Mouse (Mus musculus) testis, adult 2 months (tissue): ENCODE results near the gene Casp6. TPM values are rescaled to one million over a fixed set of nuclear protein-coding genes. Genes with fewer than 3 reads are reported as not detected.

Source experiments
- H3K27ac ChIP-seq: fragments of 200-500 bp; 2 replicates; pipeline ENCODE4 v1.5.1; 2012; ENCODE audit warnings: low read depth, low read length; ENCODE audit not compliant: control insufficient read depth, insufficient read depth
- H3K27me3 ChIP-seq: fragments of 200-500 bp; 2 replicates; pipeline ENCODE4 v1.6.1; 2012; ENCODE audit warnings: mild to moderate bottlenecking, low read length, moderate library complexity; ENCODE audit not compliant: control insufficient read depth, insufficient read depth
- H3K36me3 ChIP-seq: fragments of 200-500 bp; 2 replicates; pipeline ENCODE4 v1.6.1; 2012; ENCODE audit warnings: mild to moderate bottlenecking, low read length; ENCODE audit not compliant: control insufficient read depth, insufficient read depth
- H3K4me1 ChIP-seq: fragments of 200-500 bp; 2 replicates; pipeline ENCODE4 v1.6.1; 2012; ENCODE audit warnings: low read length; ENCODE audit not compliant: control insufficient read depth, insufficient read depth
- H3K4me3 ChIP-seq: fragments of 200-500 bp; 2 replicates; pipeline ENCODE4 v1.5.1; 2012; ENCODE audit warnings: low read depth, mild to moderate bottlenecking, low read length, moderate library complexity, mixed read lengths; ENCODE audit not compliant: control insufficient read depth
- CTCF ChIP-seq: fragments of 200-500 bp; IDR thresholded peaks from 2 replicates; pipeline ENCODE4 v1.5.1; 2012; ENCODE audit warnings: low read depth, mild to moderate bottlenecking, inconsistent platforms, low read length, moderate library complexity; ENCODE audit not compliant: control insufficient read depth, insufficient read depth, insufficient replicate concordance
- POLR2A ChIP-seq: fragments of 200-500 bp; IDR thresholded peaks from 2 replicates; pipeline ENCODE4 v1.6.1; 2012; ENCODE audit warnings: low read depth, mild to moderate bottlenecking, inconsistent platforms, low read length, moderate library complexity; ENCODE audit not compliant: control insufficient read depth
- polyA plus RNA-seq: library from polyadenylated mRNA; depleted of rRNA; stranded (reverse); fragments of >200 nt; gene quantifications from 2 replicates; pipeline ENCODE4 v1.2.3, GENCODE M21; 2012

Gene Casp6
- polyA plus RNA-seq, 1 experiment, result 17.9 TPM

GRCm38 (mm10) chr3:129880925-129881593 is 20.2 kb upstream of the Casp6 start:
- Histone ChIP-seq H3K27me3 (no peaks in the 10 kb centered on the region), H3K36me3 (no peaks in the 10 kb centered on the region), H3K27ac (no peak overlapping the region), H3K4me1 (peaks cover 6% of the 10 kb centered on the region), H3K4me3 (no peak overlapping the region)
- TF ChIP-seq CTCF (no peak), POLR2A (no peak)

- no peak for TF ChIP-seq POLR2A
- no peak for TF ChIP-seq CTCF
These were observed 15.6 kb upstream of the Casp6 start for GRCm38 (mm10) chr3:129885577-129885976.

GRCm38 (mm10) chr3:129886430-129886829 is 14.8 kb upstream of the Casp6 start:
- Histone ChIP-seq H3K36me3 (no peaks in the 10 kb centered on the region), H3K27me3 (no peaks in the 10 kb centered on the region), H3K4me1 (no peaks in the 10 kb centered on the region), H3K4me3 (no peak overlapping the region), H3K27ac (no peak overlapping the region)
- TF ChIP-seq CTCF (no peak), POLR2A (no peak)

More at GRCm38 (mm10) chr3:129885577-129885976, 15.6 kb upstream of the Casp6 start:
- H3K4me1 ChIP-seq, result no peaks in the 10 kb centered on the region
- H3K36me3 ChIP-seq, result no peaks in the 10 kb centered on the region
- H3K27ac ChIP-seq, result no peak overlapping the region
- H3K27me3 ChIP-seq, result no peaks in the 10 kb centered on the region
- H3K4me3 ChIP-seq, result no peak overlapping the region

- TF ChIP-seq CTCF (no peak), POLR2A (no peak)
- Histone ChIP-seq H3K27me3 (no peaks in the 10 kb centered on the region), H3K4me1 (no peaks in the 10 kb centered on the region), H3K36me3 (no peaks in the 10 kb centered on the region), H3K4me3 (no peak overlapping the region), H3K27ac (no peak overlapping the region)
These were observed 13.3 kb upstream of the Casp6 start for GRCm38 (mm10) chr3:129887779-129888517.

- Histone ChIP-seq H3K27ac (no peak overlapping the region), H3K27me3 (no peaks in the 10 kb centered on the region), H3K36me3 (no peaks in the 10 kb centered on the region; the same call in 1 of the 2 replicates), H3K4me1 (no peaks in the 10 kb centered on the region), H3K4me3 (no peak overlapping the region)
- TF ChIP-seq CTCF, result no peak
- no peak for TF ChIP-seq POLR2A
These were observed 9.2 kb upstream of the Casp6 start for GRCm38 (mm10) chr3:129892003-129892402.

- H3K4me3 ChIP-seq, result no peak overlapping the region
- no peaks in the 10 kb centered on the region for H3K27me3 ChIP-seq
- H3K4me1 ChIP-seq, result no peaks in the 10 kb centered on the region
- no peak overlapping the region for H3K27ac ChIP-seq
- no peak for TF ChIP-seq CTCF
- no peak for TF ChIP-seq POLR2A
- no peaks in the 10 kb centered on the region; the same call in 1 of the 2 replicates for H3K36me3 ChIP-seq
These were observed 8.1 kb upstream of the Casp6 start for GRCm38 (mm10) chr3:129893143-129893542.

GRCm38 (mm10) chr3:129896591-129896990 is 4.6 kb upstream of the Casp6 start:
- Histone ChIP-seq H3K27ac (no peak overlapping the region), H3K36me3 (no peaks in the 10 kb centered on the region; the same call in 1 of the 2 replicates), H3K4me1 (peaks cover 6% of the 10 kb centered on the region), H3K27me3 (no peaks in the 10 kb centered on the region), H3K4me3 (no peak overlapping the region)
- no peak for TF ChIP-seq CTCF
- no peak for TF ChIP-seq POLR2A

- H3K27ac ChIP-seq, result no peak overlapping the region; the same call in 1 of the 2 replicates
- H3K4me1 ChIP-seq, result peaks cover 10% of the 10 kb centered on the region
- H3K4me3 ChIP-seq, result no peak overlapping the region
- H3K36me3 ChIP-seq, result no peaks in the 10 kb centered on the region; the same call in 1 of the 2 replicates
- no peaks in the 10 kb centered on the region for H3K27me3 ChIP-seq
- no peak for TF ChIP-seq POLR2A
- TF ChIP-seq CTCF, result no peak
These were observed 2.3 kb upstream of the Casp6 start for GRCm38 (mm10) chr3:129898886-129899285.
